ENCODE assay signal across 8 mouse cellular contexts in the genomic region with DNA sequence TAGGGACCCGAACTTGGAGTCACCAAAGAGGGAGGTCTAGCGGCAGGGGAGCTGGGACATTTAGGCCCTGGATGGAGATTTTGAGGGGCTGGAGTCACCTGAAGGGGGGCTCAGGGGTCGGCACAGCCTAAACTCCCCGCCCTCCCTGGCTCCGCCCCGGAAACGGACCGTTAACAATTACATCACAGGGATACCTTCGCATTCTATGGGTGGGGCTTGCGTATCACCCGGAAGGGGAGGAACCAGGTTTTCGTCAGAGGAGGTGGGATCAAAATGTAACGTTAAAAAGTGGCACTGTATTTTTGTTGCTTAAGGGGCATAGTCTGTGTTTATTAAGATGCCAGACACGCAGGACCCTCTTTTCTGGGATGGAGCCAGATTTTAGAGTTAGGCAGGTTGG. TPM values are rescaled to one million over a fixed set of nuclear protein-coding genes. Genes with fewer than 3 reads are reported as not detected.
DNase-seq lines count a peak whose midpoint lies in the region; ATAC-seq and TF ChIP-seq lines count a peak whose summit lies in the region.
"Not testable (repeated sequence)": the region's sequence is repeated elsewhere in the genome, so short reads cannot be mapped to it uniquely, and the experiment has no call there.

Ccl27a (minus strand) TSS at position 246 of the 400 bp plus-strand sequence.

- not testable (repeated sequence) for DNase-seq in Patski (ENCODE audit: low read depth, low spot score)
- peak; percentile 83 to 88 for DNase-seq in cerebellum, postnatal 25 days
- DNase-seq in gastrocnemius, adult 8-10 months (ENCODE audit: low spot score in 2 of 2), result peak; percentile 65 to 72
- peak; percentile 86 for DNase-seq in hindbrain, embryonic 14.5 days (ENCODE audit: low spot score)
- peak; percentile 62 to 87 for DNase-seq in layer of hippocampus, postnatal 14 days (ENCODE audit: low spot score in 2 of 2)
- DNase-seq in ovary, postnatal 10 days (ENCODE audit: low spot score), result peak; percentile 47
- peak; percentile 67 to 82 for DNase-seq in thymus, adult 18-20 months

- CTCF ChIA-PET in Patski (lab: Charles Lee), result not testable (repeated sequence)

- H3K9me3 ChIP-seq in hindbrain, embryonic 14.5 days (ENCODE audit: control insufficient read depth, low read length); lung, embryonic 15.5 days: not testable (repeated sequence)

- in situ Hi-C loops in Patski (cut with MboI; ENCODE audit: low pct_unique_long_range_greater_than_20kb), result not testable (repeated sequence)

- POLR2A ChIA-PET in Patski (lab: Charles Lee), result not testable (repeated sequence)

- not testable (repeated sequence) for H3K27me3 ChIP-seq in Patski; hindbrain, embryonic 14.5 days (ENCODE audit: control insufficient read depth, insufficient read depth, low read length); lung, embryonic 15.5 days

- H3K4me1 ChIP-seq in hindbrain, embryonic 14.5 days (replicated peaks; ENCODE audit: control insufficient read depth, insufficient read depth, low read length); lung, embryonic 15.5 days: not testable (repeated sequence)

- H3K9ac ChIP-seq in hindbrain, embryonic 14.5 days, result peak within 1 kb of the TSS; percentile 55
- not testable (repeated sequence) for H3K9ac ChIP-seq in lung, embryonic 15.5 days

- H3K4me2 ChIP-seq in hindbrain, embryonic 14.5 days (replicated peaks), result peak within 1 kb of the TSS; percentile 59
- H3K4me2 ChIP-seq in lung, embryonic 15.5 days, result peak within 1 kb of the TSS; percentile 54

- under 1% methylated on average over 12 of the region's 14 CpGs for WGBS in hindbrain, embryonic 14.5 days
- WGBS in lung, embryonic 15.5 days, result under 1% methylated on average over 12 of the region's 14 CpGs

- peak within 1 kb of the TSS; percentile 41 for H3K4me3 ChIP-seq in hindbrain, embryonic 14.5 days (replicated peaks; ENCODE audit: low read length)
- H3K4me3 ChIP-seq in lung, embryonic 15.5 days, result peak within 1 kb of the TSS; percentile 44

- peak within 1 kb of the TSS; percentile 76 for H3K27ac ChIP-seq in hindbrain, embryonic 14.5 days
- H3K27ac ChIP-seq in lung, embryonic 15.5 days, result peak within 1 kb of the TSS; percentile 47

- not testable (repeated sequence) for TF ChIP-seq CTCF in Patski (IDR thresholded peaks at IDR 0.05)

- not testable (repeated sequence) for ATAC-seq in Patski; hindbrain, embryonic 14.5 days (ENCODE audit: low FRiP score); lung, embryonic 15.5 days (ENCODE audit: borderline replicate concordance, extremely low read depth, low FRiP score, low TSS enrichment)

- not testable (repeated sequence) for H3K36me3 ChIP-seq in hindbrain, embryonic 14.5 days (replicated peaks; ENCODE audit: control insufficient read depth, insufficient read depth); lung, embryonic 15.5 days

RNA-seq across cellular contexts. Expression of gene Ccl27a, which starts in this region (rescaled TPM):
- 17.9 TPM for polyA plus RNA-seq in Patski (2021)
- total RNA-seq in gastrocnemius, adult 8-10 months (2022), result 10 to 100 TPM; 15.0 to 21.0 (median 18.9) TPM
- polyA plus RNA-seq in hindbrain, embryonic 14.5 days (2014; fragmentation: Nextera tagmentation; extraction: Ambion mirVana), result 238 and 269 TPM in 2 replicates
- total RNA-seq in layer of hippocampus, postnatal 14 days (2021), result 100 to 1,000 TPM; 118 to 125 TPM
- 28.8 and 30.5 TPM in 2 replicates for polyA plus RNA-seq in lung, embryonic 15.5 days (2015; fragmentation: Nextera tagmentation; extraction: Ambion mirVana)

Comparison
In these comparisons a context has a peak if more than half of its experiments do, and no peak if none do; other contexts are left out.
1. RNA of gene Ccl27a (total RNA-seq): 118 to 125 TPM in layer of hippocampus, postnatal 14 days; 15.0 to 21.0 TPM in gastrocnemius, adult 8-10 months; every median in the first group is over 4 times any median in the second.